Mouse (Mus musculus) liver, postnatal 0 days (tissue): Measurements from ENCODE around the gene Teddm1b. TPM values are rescaled to one million over a fixed set of nuclear protein-coding genes. Genes with fewer than 3 reads are reported as not detected.
A peak's percentile ranks its signal among the peaks of the same experiment; 100 is the strongest.

ENCODE experiments used
- ATAC-seq: fragments of 200-750 bp; cut with Nextera tagmentation; 2 replicates; pipeline ENCODE4 v1.8.0; 2017; ENCODE audit warnings: mild to moderate bottlenecking, moderate library complexity
- DNase-seq: peaks from one replicate; pipeline ENCODE4 v3.0.0-alpha.2; 2016
- H3K27ac ChIP-seq: fragments of 300-500 bp; sonication (generic); 2 replicates; pipeline ENCODE4 v1.5.1; 2014; ENCODE audit warnings: antibody characterized with exemption, moderate library complexity, mild to moderate bottlenecking, low read depth
- H3K27me3 ChIP-seq: fragments of 300-500 bp; sonication (generic); 2 replicates; pipeline ENCODE4 v1.6.1; 2014; ENCODE audit warnings: low read length, control low read depth, mixed read lengths; ENCODE audit not compliant: insufficient read depth
- H3K36me3 ChIP-seq: fragments of 300-500 bp; sonication (generic); replicated peaks from 2 replicates; pipeline ENCODE4 v1.6.1; 2014; ENCODE audit warnings: mild to moderate bottlenecking, control low read depth, low read length, moderate library complexity, mixed read lengths; ENCODE audit not compliant: insufficient read depth
- H3K4me1 ChIP-seq: fragments of 300-500 bp; sonication (generic); 2 replicates; pipeline ENCODE4 v1.6.1; 2014; ENCODE audit warnings: antibody characterized with exemption, mild to moderate bottlenecking, control low read depth; ENCODE audit not compliant: insufficient read depth
- H3K4me2 ChIP-seq: fragments of 300-500 bp; sonication (generic); 2 replicates; pipeline ENCODE4 v1.6.1; 2014; ENCODE audit warnings: low read depth, mild to moderate bottlenecking, low read length, moderate library complexity, mixed read lengths
- H3K4me3 ChIP-seq: fragments of 300-500 bp; sonication (generic); 2 replicates; pipeline ENCODE4 v1.5.1; 2014; ENCODE audit warnings: low read depth, low read length
- H3K9ac ChIP-seq: fragments of 300-500 bp; sonication (generic); replicated peaks from 2 replicates; pipeline ENCODE4 v1.6.1; 2014; ENCODE audit warnings: mild to moderate bottlenecking, moderate library complexity
- H3K9me3 ChIP-seq: fragments of 300-500 bp; sonication (generic); 2 replicates; pipeline ENCODE4 v1.6.1; 2016; ENCODE audit warnings: mild to moderate bottlenecking, control low read depth, low read length, mixed read lengths
- CTCF ChIP-seq: sonication (generic); IDR thresholded peaks from 2 replicates; pipeline ENCODE4 v1.5.1; 2016; ENCODE audit warnings: antibody characterized with exemption, low read depth
- EP300 ChIP-seq: IDR thresholded peaks from 2 replicates; pipeline ENCODE4 v1.6.1; 2016; ENCODE audit warnings: antibody characterized with exemption, low read depth, mild to moderate bottlenecking
- WGBS: fragments of 180-500 bp; shearing (Covaris S2); extraction: QIAGEN DNeasy Blood & Tissue Kit; methylation state at CpG from one replicate; pipeline ENCODE4 v1.1.7; 2014; ENCODE audit not compliant: insufficient replicate concordance; 5-methylcytosine and 5-hydroxymethylcytosine counted together
- microRNA-seq: library from miRNA; unstranded; fragments of <30 nt; microRNA quantifications from one replicate; pipeline ENCODE4, GENCODE M21; 2016
- polyA plus RNA-seq: library from polyadenylated mRNA; unstranded; fragments of >200 nt; fragmentation: Nextera tagmentation; extraction: Ambion mirVana; gene quantifications from 2 replicates; pipeline ENCODE4 v1.2.1, GENCODE M21; 2015

Gene Teddm1b
- polyA plus RNA-seq, 1 experiment from 2014 or later, result 0.05 TPM

GRCm38 (mm10) chr1:153918521-153919206, 44.5 kb downstream of the Teddm1b start:
- ATAC-seq (peak; percentile 67), DNase-seq (no peak)
- Histone ChIP-seq H3K9ac (no peak overlapping the region), H3K36me3 (no peaks in the 10 kb centered on the region), H3K4me2 (no peak overlapping the region), H3K27ac (0 out of 2 replicates have a peak overlapping the region, but pooled peaks have one; percentile 23), H3K4me3 (no peak overlapping the region), H3K4me1 (peaks cover 3% of the 10 kb centered on the region), H3K9me3 (no peaks in the 10 kb centered on the region), H3K27me3 (no peaks in the 10 kb centered on the region)
- no peak for TF ChIP-seq CTCF
- no peak for TF ChIP-seq EP300
- 63% methylated on average over 3 of the region's 3 CpGs for WGBS

GRCm38 (mm10) chr1:153921642-153922041, 47.5 kb downstream of the Teddm1b start:
- H3K27me3 ChIP-seq, result no peaks in the 10 kb centered on the region
- TF ChIP-seq CTCF (no peak), EP300 (no peak)
- no peak overlapping the region for H3K9ac ChIP-seq
- 80% methylated on average over 3 of the region's 3 CpGs for WGBS
- H3K4me2 ChIP-seq, result no peak overlapping the region
- H3K27ac ChIP-seq, result no peak overlapping the region
- ATAC-seq (no peak), DNase-seq (no peak)
- H3K4me1 ChIP-seq, result peaks cover 3% of the 10 kb centered on the region
- no peaks in the 10 kb centered on the region for H3K36me3 ChIP-seq
- no peaks in the 10 kb centered on the region for H3K9me3 ChIP-seq
- no peak overlapping the region for H3K4me3 ChIP-seq

GRCm38 (mm10) chr1:153922571-153923021, 48.5 kb downstream of the Teddm1b start:
- no peak overlapping the region for H3K9ac ChIP-seq
- ATAC-seq (no peak), DNase-seq (no peak)
- 50% methylated on average over 5 of the region's 5 CpGs for WGBS
- H3K4me2 ChIP-seq, result no peak overlapping the region
- no peak overlapping the region for H3K27ac ChIP-seq
- no peaks in the 10 kb centered on the region for H3K36me3 ChIP-seq
- no peaks in the 10 kb centered on the region for H3K27me3 ChIP-seq
- no peak overlapping the region for H3K4me3 ChIP-seq
- TF ChIP-seq CTCF (no peak), EP300 (no peak)
- H3K9me3 ChIP-seq, result no peaks in the 10 kb centered on the region
- H3K4me1 ChIP-seq, result peaks cover 3% of the 10 kb centered on the region

- Histone ChIP-seq H3K4me1 (peaks cover 3% of the 10 kb centered on the region; the same call in 1 of the 2 replicates), H3K36me3 (no peaks in the 10 kb centered on the region), H3K9ac (no peak overlapping the region), H3K27ac (no peak overlapping the region), H3K4me2 (no peak overlapping the region), H3K9me3 (no peaks in the 10 kb centered on the region), H3K27me3 (no peaks in the 10 kb centered on the region), H3K4me3 (no peak overlapping the region)
- DNase-seq, result no peak
- ATAC-seq, result no peak
- TF ChIP-seq CTCF, result no peak
- TF ChIP-seq EP300, result no peak
- 57% methylated on average over 6 of the region's 6 CpGs for WGBS
Measured at GRCm38 (mm10) chr1:153924395-153925385, 50.5 kb downstream of the Teddm1b start.

Small RNA genes within 50 kb of the gene (microRNA-seq; reads per million reads assigned to microRNA genes)
- gene Mir8114, result 116 reads per million, percentile 45 among the genes with 10 or more reads in this experiment

Other genes starting within 250 kb of the Teddm1b start
- gene Rgs8, start 221.3 kb upstream of the Teddm1b start, polyA plus RNA-seq, result 0.05 TPM in 1 of 2 replicates, not detected in the other
- gene Rgs16, start 134.0 kb upstream of the Teddm1b start, polyA plus RNA-seq, result 15.8 and 22.9 TPM in 2 replicates
- gene Rnasel, start 124.9 kb upstream of the Teddm1b start, polyA plus RNA-seq, result 13.9 and 15.7 TPM in 2 replicates
- gene Rgsl1, start 30.2 kb upstream of the Teddm1b start, polyA plus RNA-seq, result not detected in 2 replicates
- not detected in 2 replicates for gene Teddm1a, start 17.4 kb downstream of the Teddm1b start, polyA plus RNA-seq
- 305 and 310 TPM in 2 replicates for gene Glul, start 25.6 kb downstream of the Teddm1b start, polyA plus RNA-seq
- 0.53 and 0.88 TPM in 2 replicates for gene Teddm2, start 25.9 kb downstream of the Teddm1b start, polyA plus RNA-seq